Mouse (Mus musculus) hindbrain, embryonic 15.5 days (tissue): ENCODE data around the gene Syne1. TPM values are rescaled to one million over a fixed set of nuclear protein-coding genes. Genes with fewer than 3 reads are reported as not detected.

Source experiments
- ATAC-seq: fragments of 200-750 bp; cut with Nextera tagmentation; 2 replicates; pipeline ENCODE4 v1.8.0; 2017; ENCODE audit warnings: low read depth, moderate number of reproducible peaks, moderate TSS enrichment; ENCODE audit not compliant: low FRiP score
- H3K27ac ChIP-seq: fragments of 300-500 bp; sonication (generic); replicated peaks from 2 replicates; pipeline ENCODE4 v1.5.1; 2015; ENCODE audit warnings: mild to moderate bottlenecking, inconsistent platforms
- H3K27me3 ChIP-seq: fragments of 300-500 bp; sonication (generic); 2 replicates; pipeline ENCODE4 v1.6.1; 2015; ENCODE audit warnings: control low read depth, inconsistent platforms
- H3K36me3 ChIP-seq: fragments of 300-500 bp; sonication (generic); 2 replicates; pipeline ENCODE4 v1.6.1; 2015; ENCODE audit warnings: control low read depth, inconsistent platforms
- H3K4me1 ChIP-seq: fragments of 300-500 bp; sonication (generic); replicated peaks from 2 replicates; pipeline ENCODE4 v1.6.1; 2015; ENCODE audit warnings: control low read depth, inconsistent platforms
- H3K4me2 ChIP-seq: fragments of 300-500 bp; sonication (generic); 2 replicates; pipeline ENCODE4 v1.6.1; 2015; ENCODE audit warnings: moderate library complexity, mild to moderate bottlenecking, inconsistent platforms
- H3K4me3 ChIP-seq: fragments of 300-500 bp; sonication (generic); 2 replicates; pipeline ENCODE4 v1.5.1; 2015; ENCODE audit warnings: mild to moderate bottlenecking, inconsistent platforms
- H3K9ac ChIP-seq: fragments of 300-500 bp; sonication (generic); 2 replicates; pipeline ENCODE4 v1.6.1; 2015; ENCODE audit warnings: inconsistent platforms
- H3K9me3 ChIP-seq: fragments of 300-500 bp; sonication (generic); 2 replicates; pipeline ENCODE4 v1.6.1; 2016; ENCODE audit warnings: control low read depth, inconsistent platforms
- WGBS: fragments of 180-500 bp; shearing (Covaris S2); methylation state at CpG from one replicate; pipeline ENCODE4 v1.1.7; 2015; 5-methylcytosine and 5-hydroxymethylcytosine counted together
- polyA plus RNA-seq: library from polyadenylated mRNA; unstranded; fragments of >200 nt; fragmentation: Nextera tagmentation; extraction: Ambion mirVana; gene quantifications from 2 replicates; pipeline ENCODE4 v1.2.1, GENCODE M21; 2015

The Syne1 gene
- polyA plus RNA-seq, 1 experiment from 2014 or later = 15.2 TPM

DNA sequence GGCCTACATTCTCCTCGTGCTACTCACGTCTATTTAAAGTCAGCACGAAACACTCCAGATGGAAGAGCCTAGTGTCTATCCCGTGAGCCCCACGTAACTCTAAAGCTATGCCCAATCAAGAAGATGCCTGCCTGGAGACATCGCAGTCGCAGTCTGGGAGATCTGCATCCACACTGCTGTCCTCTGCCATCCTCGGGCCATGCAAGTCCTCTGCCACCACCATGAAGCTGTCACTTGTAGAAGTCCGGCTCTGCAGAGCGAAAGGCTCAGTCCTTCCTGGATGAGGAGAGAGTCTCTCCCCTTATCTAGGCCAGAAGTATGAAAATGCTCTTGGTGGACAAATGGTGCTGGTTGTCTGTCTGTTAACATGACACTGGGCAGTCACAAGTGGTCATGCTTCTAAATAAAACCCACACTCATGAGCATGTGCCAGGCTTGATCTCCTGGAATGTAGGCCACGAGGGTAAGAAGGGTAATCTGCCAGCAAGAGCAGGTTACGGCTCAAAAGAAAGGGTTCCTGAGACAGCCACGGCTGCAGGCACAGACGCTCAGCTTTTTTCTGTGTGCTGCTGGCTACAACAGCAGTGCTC, 482.5 kb downstream of the Syne1 start, which contains the start of gene Gm10097:
Gene Gm10097, plus strand, starts transcription at position 517 of the 590 bp plus-strand sequence.
- Histone ChIP-seq H3K27me3 (no peaks in the 10 kb centered on the region), H3K27ac (no peak within 1 kb of the TSS), H3K36me3 (peaks cover 4% of the 10 kb centered on the region; the same call in 1 of the 2 replicates), H3K4me3 (no peak within 1 kb of the TSS), H3K4me1 (no peaks in the 10 kb centered on the region), H3K9ac (no peak within 1 kb of the TSS), H3K4me2 (no peak within 1 kb of the TSS), H3K9me3 (no peaks in the 10 kb centered on the region)
- no peak for ATAC-seq
- 87% methylated on average over 14 of the region's 14 CpGs for WGBS

GRCm38 (mm10) chr10:5067113-5067512, 484.2 kb downstream of the Syne1 start:
- H3K27ac ChIP-seq = no peak overlapping the region
- H3K4me1 ChIP-seq = no peaks in the 10 kb centered on the region
- H3K9me3 ChIP-seq = no peaks in the 10 kb centered on the region
- H3K9ac ChIP-seq = no peak overlapping the region
- no peaks in the 10 kb centered on the region for H3K36me3 ChIP-seq
- no peak for ATAC-seq
- no peak overlapping the region for H3K4me3 ChIP-seq
- no peaks in the 10 kb centered on the region for H3K27me3 ChIP-seq
- H3K4me2 ChIP-seq = no peak overlapping the region
- 89% methylated on average over 3 of the region's 3 CpGs for WGBS

DNA sequence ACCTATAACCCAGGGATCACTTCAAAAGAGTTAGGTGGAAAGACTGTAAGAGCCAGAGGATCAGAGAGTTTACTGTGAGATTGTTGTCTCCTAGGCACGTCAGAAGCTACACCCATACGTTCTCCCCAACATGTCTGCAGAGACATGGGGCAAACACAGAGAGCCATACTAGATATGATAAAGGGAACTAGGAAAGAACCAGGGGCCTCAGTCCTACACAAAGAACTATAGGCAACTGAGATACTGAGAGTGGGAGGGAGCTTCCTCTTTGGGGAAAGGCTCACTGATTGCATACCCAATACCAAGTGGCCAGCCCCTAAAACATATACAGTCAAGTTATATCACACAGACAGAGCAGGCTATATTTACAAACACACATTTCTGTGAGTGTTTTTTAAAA, 491.3 kb downstream of the Syne1 start:
- Histone ChIP-seq H3K9ac (no peak overlapping the region), H3K27ac (no peak overlapping the region), H3K4me2 (no peak overlapping the region), H3K4me3 (no peak overlapping the region), H3K4me1 (no peaks in the 10 kb centered on the region), H3K36me3 (peaks cover 10% of the 10 kb centered on the region; the same call in 1 of the 2 replicates), H3K27me3 (no peaks in the 10 kb centered on the region), H3K9me3 (no peaks in the 10 kb centered on the region)
- WGBS = 90% methylated on average over 2 of the region's 2 CpGs
- ATAC-seq = no peak

DNA sequence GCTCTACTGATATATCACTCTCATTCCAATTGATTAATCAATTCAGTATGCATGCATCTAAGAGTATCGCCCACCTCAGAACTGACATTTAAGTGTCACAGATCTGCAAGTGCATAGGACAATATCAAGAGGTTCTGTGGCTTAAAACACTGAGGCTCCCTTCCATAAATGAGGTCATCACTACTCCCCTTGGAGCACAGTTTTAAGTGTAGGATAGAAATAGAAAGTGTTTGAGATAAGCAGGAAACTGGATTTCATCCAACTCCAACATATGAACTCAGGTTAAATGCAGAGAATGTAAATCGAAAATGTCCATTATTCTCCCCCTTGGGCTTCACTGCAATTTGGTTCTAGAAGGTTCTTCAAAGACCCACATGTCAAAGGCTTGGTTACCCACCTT, 492.4 kb downstream of the Syne1 start:
- Histone ChIP-seq H3K27me3 (no peaks in the 10 kb centered on the region), H3K4me2 (no peak overlapping the region), H3K9ac (no peak overlapping the region), H3K4me3 (no peak overlapping the region), H3K36me3 (peaks cover 10% of the 10 kb centered on the region; the same call in 1 of the 2 replicates), H3K9me3 (no peaks in the 10 kb centered on the region), H3K27ac (no peak overlapping the region), H3K4me1 (no peaks in the 10 kb centered on the region)
- ATAC-seq = no peak
- 73% methylated on average over 2 of the region's 2 CpGs for WGBS

DNA sequence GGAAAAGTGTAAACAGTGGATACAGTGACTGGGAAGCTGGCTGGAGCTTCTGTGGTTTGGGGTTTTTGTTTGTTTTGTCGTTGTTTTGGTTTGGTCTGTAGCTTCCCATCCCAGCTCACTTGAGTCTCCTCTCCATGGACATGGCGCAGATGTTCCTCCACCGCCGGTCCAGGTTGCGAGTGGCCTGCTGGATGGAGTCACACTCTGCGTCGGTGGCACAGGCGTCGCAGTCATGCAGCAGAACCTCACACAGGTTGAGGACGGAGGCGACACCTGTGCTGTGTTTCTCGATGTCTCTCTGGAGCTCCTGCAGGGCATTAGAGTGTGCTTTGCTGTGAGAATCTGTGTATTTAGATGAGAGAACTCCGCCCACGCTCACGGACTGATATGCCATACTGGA, 493.6 kb downstream of the Syne1 start:
- no peak overlapping the region for H3K4me2 ChIP-seq
- peaks cover 10% of the 10 kb centered on the region; the same call in 1 of the 2 replicates for H3K36me3 ChIP-seq
- no peak for ATAC-seq
- no peak overlapping the region for H3K27ac ChIP-seq
- 94% methylated on average over 15 of the region's 15 CpGs for WGBS
- no peak overlapping the region for H3K4me3 ChIP-seq
- H3K27me3 ChIP-seq = no peaks in the 10 kb centered on the region
- H3K9me3 ChIP-seq = no peaks in the 10 kb centered on the region
- no peak overlapping the region for H3K9ac ChIP-seq
- H3K4me1 ChIP-seq = no peaks in the 10 kb centered on the region

- Histone ChIP-seq H3K27me3 (no peaks in the 10 kb centered on the region), H3K4me1 (no peaks in the 10 kb centered on the region), H3K27ac (no peak overlapping the region), H3K9me3 (no peaks in the 10 kb centered on the region), H3K4me3 (no peak overlapping the region), H3K4me2 (no peak overlapping the region), H3K36me3 (peaks cover 10% of the 10 kb centered on the region; the same call in 1 of the 2 replicates), H3K9ac (no peak overlapping the region)
- no peak for ATAC-seq
- WGBS = 72% methylated on average over 3 of the region's 3 CpGs
These were observed 494.3 kb downstream of the Syne1 start for GRCm38 (mm10) chr10:5056940-5057339.

GRCm38 (mm10) chr10:5056243-5056735, 495.0 kb downstream of the Syne1 start:
- H3K27me3 ChIP-seq = no peaks in the 10 kb centered on the region
- 44% methylated on average over 10 of the region's 10 CpGs for WGBS
- H3K27ac ChIP-seq = no peak overlapping the region
- 0 out of 2 replicates have a peak, but pooled peaks have one; percentile 48 for ATAC-seq
- no peak overlapping the region for H3K4me3 ChIP-seq
- no peak overlapping the region for H3K9ac ChIP-seq
- peaks cover 10% of the 10 kb centered on the region; the same call in 1 of the 2 replicates for H3K36me3 ChIP-seq
- no peak overlapping the region for H3K4me2 ChIP-seq
- H3K9me3 ChIP-seq = no peaks in the 10 kb centered on the region
- H3K4me1 ChIP-seq = no peaks in the 10 kb centered on the region

GRCm38 (mm10) chr10:5045671-5046070, 505.6 kb downstream of the Syne1 start:
- no peak overlapping the region for H3K4me3 ChIP-seq
- 91% methylated on average over 5 of the region's 5 CpGs for WGBS

GRCm38 (mm10) chr10:5045213-5045612, 506.1 kb downstream of the Syne1 start:
- no peak overlapping the region for H3K4me2 ChIP-seq
- H3K27me3 ChIP-seq = no peaks in the 10 kb centered on the region
- no peaks in the 10 kb centered on the region for H3K9me3 ChIP-seq
- WGBS = 77% methylated on average over 7 of the region's 7 CpGs
- no peak overlapping the region for H3K27ac ChIP-seq
- ATAC-seq = no peak
- H3K9ac ChIP-seq = no peak overlapping the region
- H3K4me1 ChIP-seq = no peaks in the 10 kb centered on the region
- peaks cover 50% of the 10 kb centered on the region for H3K36me3 ChIP-seq
- H3K4me3 ChIP-seq = no peak overlapping the region

More at GRCm38 (mm10) chr10:5045671-5046070, 505.6 kb downstream of the Syne1 start:
- Histone ChIP-seq H3K4me2 (no peak overlapping the region), H3K9ac (no peak overlapping the region), H3K9me3 (no peaks in the 10 kb centered on the region), H3K27ac (no peak overlapping the region), H3K4me1 (no peaks in the 10 kb centered on the region), H3K27me3 (no peaks in the 10 kb centered on the region), H3K36me3 (peaks cover 45% of the 10 kb centered on the region)
- no peak for ATAC-seq

- Histone ChIP-seq H3K4me3 (no peak overlapping the region), H3K9ac (no peak overlapping the region), H3K9me3 (no peaks in the 10 kb centered on the region), H3K36me3 (peaks cover 55% of the 10 kb centered on the region), H3K4me1 (no peaks in the 10 kb centered on the region), H3K27me3 (no peaks in the 10 kb centered on the region), H3K4me2 (no peak overlapping the region), H3K27ac (no peak overlapping the region)
- 91% methylated on average over 8 of the region's 8 CpGs for WGBS
- no peak for ATAC-seq
These were observed 506.8 kb downstream of the Syne1 start for GRCm38 (mm10) chr10:5044481-5044880.

DNA sequence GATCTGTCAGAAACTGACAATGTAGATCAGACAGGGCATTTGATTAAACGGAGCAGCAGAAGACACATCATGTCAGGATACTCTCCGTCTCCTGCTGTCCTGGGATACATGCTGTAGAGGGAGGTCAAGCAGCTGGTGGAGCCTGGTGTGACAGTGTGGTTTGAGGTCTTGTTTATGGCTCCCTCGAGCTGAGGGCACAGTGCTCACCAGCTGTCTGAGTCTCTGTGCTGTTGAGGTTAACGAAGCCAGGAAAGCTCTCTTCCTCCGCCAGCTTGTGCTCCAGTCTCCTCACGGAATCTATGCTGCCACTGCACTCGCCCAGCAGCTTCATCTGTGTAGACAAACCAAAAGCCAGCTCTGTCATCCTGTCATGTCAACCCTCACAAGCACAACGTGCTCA, 510.0 kb downstream of the Syne1 start:
- no peak overlapping the region for H3K27ac ChIP-seq
- no peaks in the 10 kb centered on the region for H3K4me1 ChIP-seq
- H3K4me2 ChIP-seq = no peak overlapping the region
- 68% methylated on average over 8 of the region's 8 CpGs for WGBS
- H3K9ac ChIP-seq = no peak overlapping the region
- no peaks in the 10 kb centered on the region for H3K9me3 ChIP-seq
- ATAC-seq = no peak
- H3K4me3 ChIP-seq = no peak overlapping the region
- peaks cover 41% of the 10 kb centered on the region for H3K36me3 ChIP-seq
- H3K27me3 ChIP-seq = no peaks in the 10 kb centered on the region

DNA sequence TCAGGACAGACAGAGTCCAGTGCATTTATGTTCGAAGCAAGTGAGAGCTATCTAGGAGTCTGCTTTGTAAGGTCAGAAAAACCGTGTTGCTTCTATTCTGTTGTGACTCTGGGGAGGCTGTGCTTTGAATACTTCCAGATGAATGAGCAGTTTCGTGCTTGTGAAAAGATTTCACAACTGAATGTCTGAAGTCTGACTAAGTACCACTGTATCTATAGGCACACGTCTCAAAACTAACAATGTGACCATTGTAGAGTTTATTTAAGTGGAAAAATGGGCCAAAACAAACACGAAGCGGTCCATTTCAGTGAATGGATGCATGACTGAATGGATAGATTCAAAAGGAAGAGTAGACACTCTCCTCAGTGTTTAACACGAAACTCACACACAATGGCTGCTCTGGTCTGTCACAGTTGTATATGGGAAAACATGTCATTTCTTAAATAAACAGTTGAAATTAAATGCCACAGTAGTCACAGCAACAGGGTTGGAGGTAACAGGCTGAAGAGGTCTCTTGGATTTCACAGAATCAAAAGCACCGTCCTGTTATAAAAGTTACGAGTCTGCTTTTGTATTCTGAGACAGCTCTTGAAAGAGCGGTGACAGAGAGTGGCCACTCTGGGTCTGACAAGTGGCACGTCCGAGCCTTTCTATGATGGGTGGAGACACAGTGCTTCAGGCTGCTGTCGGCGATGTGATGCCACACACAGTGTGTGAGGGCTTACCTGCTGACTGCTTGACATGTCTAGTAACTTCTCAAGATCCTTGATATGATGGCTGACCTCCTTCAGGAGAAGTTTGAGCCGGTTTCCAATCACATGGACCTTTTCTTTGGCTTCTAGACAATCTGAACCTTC, 518.9 kb downstream of the Syne1 start:
- no peak overlapping the region for H3K4me3 ChIP-seq
- no peak overlapping the region for H3K4me2 ChIP-seq
- H3K9ac ChIP-seq = no peak overlapping the region
- H3K27ac ChIP-seq = no peak overlapping the region
- peaks cover 33% of the 10 kb centered on the region for H3K36me3 ChIP-seq
- H3K27me3 ChIP-seq = no peaks in the 10 kb centered on the region
- ATAC-seq = peak; percentile 27; the same call in 1 of the 2 replicates
- H3K9me3 ChIP-seq = no peaks in the 10 kb centered on the region
- H3K4me1 ChIP-seq = no peaks in the 10 kb centered on the region
- 27% methylated on average over 15 of the region's 15 CpGs for WGBS
